Mouse (Mus musculus): Measurements from ENCODE around the gene Mctp2.

DNA sequence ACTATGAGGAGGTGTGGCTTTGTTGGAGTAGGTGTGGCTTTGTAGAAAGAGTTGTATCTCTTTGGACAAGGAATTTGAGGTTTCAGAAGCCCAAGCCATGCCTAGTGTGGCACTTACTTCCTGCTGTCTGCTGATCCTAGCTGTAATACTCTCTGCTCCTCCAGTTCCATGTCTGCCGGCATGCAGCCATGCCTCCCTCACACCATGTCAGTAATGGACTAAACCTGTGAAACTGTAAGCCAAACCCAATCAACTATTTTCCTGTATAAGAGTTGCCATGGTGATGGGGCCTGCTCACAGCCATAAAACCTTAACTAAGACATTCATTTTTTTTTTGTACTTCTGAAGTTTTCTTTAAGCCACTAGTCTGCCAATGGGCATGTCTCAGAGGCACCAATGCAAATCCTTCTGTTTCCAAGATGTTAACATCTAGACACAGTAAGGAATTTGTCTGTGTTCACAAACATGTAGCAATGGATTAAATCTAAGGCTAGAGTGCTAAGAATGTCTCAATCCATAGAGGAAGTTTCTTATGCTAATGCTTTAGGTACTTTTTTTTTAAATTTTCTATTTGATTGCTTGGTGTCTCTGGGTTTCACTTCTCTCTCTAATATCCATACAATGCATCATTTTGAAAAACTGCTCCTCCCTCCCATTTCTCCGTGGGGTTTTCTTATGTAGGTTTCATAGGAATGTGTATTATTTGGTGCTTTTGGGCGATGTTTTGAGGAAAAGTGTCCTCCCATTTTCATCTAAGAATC is 197.6 kb downstream of the Mctp2 start:
- TF ChIP-seq CTCF (IDR thresholded peaks at IDR 0.05; ENCODE audit: borderline replicate concordance, insufficient read depth, low read length) (no peak), POLR2A (IDR thresholded peaks at IDR 0.05; ENCODE audit: low read depth, low read length) (no peak)
